Comparison of ENCODE assay signal across 10 mouse cellular contexts in genomic region chr3:98061661-98062330, GRCm38 (mm10). TPM values are rescaled to one million over a fixed set of nuclear protein-coding genes. Genes with fewer than 3 reads are reported as not detected.
A peak's percentile ranks its signal among the peaks of the same experiment; 100 is the strongest.
DNase-seq lines count a peak whose midpoint lies in the region; ATAC-seq lines count a peak whose summit lies in the region.
"Had no signal": no experiment of that assay in that cellular context is flagged by ENCODE, and none has a peak within 500 bp of the region (broad histone marks: within the 10 kb centered on the region; RNA-seq: fewer than 3 reads in every experiment).

No protein-coding gene starts in this region.

- peak overlapping the region; percentile 22; the same call in 1 of the 2 replicates for H3K9ac ChIP-seq in heart, embryonic 14.5 days (ENCODE audit: low read length)
- H3K9ac ChIP-seq in liver, embryonic 12.5 days = no peak overlapping the region

- 23% methylated on average over 13 of the region's 13 CpGs for WGBS in heart, embryonic 14.5 days
- 52% methylated on average over 13 of the region's 13 CpGs for WGBS in forebrain, embryonic 10.5 days
- WGBS in liver, embryonic 12.5 days (ENCODE audit: insufficient replicate concordance) = 34% methylated on average over 13 of the region's 13 CpGs

- H3K9me3 ChIP-seq in heart, embryonic 14.5 days (ENCODE audit: control insufficient read depth, low read length) = no peaks in the 10 kb centered on the region
- H3K9me3 ChIP-seq in forebrain, embryonic 10.5 days = no peaks in the 10 kb centered on the region
- no peaks in the 10 kb centered on the region for H3K9me3 ChIP-seq in liver, embryonic 12.5 days (replicated peaks)

- H3K4me2 ChIP-seq in heart, embryonic 14.5 days (ENCODE audit: low read length) = 0 out of 2 replicates have a peak overlapping the region, but pooled peaks have one; percentile 1
- H3K4me2 ChIP-seq in liver, embryonic 12.5 days = peak overlapping the region; percentile 24

- peaks cover 34 to 54% of the 10 kb centered on the region in 2 experiments for H3K4me1 ChIP-seq in heart, embryonic 14.5 days (ENCODE audit: control insufficient read depth in 2 of 2, insufficient read depth in 2 of 2, low read length in 2 of 2)
- H3K4me1 ChIP-seq in forebrain, embryonic 10.5 days = peaks cover 76% of the 10 kb centered on the region
- H3K4me1 ChIP-seq in liver, embryonic 12.5 days = peaks cover 86% of the 10 kb centered on the region

- H3K27ac ChIP-seq in heart, embryonic 14.5 days (replicated peaks in 1 of 2; ENCODE audit: control insufficient read depth in 1 of 2, insufficient read depth in 1 of 2, low read depth in 2 of 2, low read length in 2 of 2) = peak overlapping the region; percentile 90 to 94
- peak overlapping the region; percentile 88 for H3K27ac ChIP-seq in forebrain, embryonic 10.5 days
- peak overlapping the region; percentile 73 for H3K27ac ChIP-seq in liver, embryonic 12.5 days

- H3K36me3 ChIP-seq in heart, embryonic 14.5 days (ENCODE audit: control insufficient read depth, insufficient read depth, low read length) = no peaks in the 10 kb centered on the region
- H3K36me3 ChIP-seq in forebrain, embryonic 10.5 days (replicated peaks) = peaks cover 14% of the 10 kb centered on the region; the same call in 1 of the 2 replicates
- H3K36me3 ChIP-seq in liver, embryonic 12.5 days = no peaks in the 10 kb centered on the region

- no peak for DNase-seq in heart, adult 9 months (ENCODE audit: low spot score in 2 of 2)
- DNase-seq in MEL-GATA-1-ER (ENCODE audit: extremely low read depth, low read depth) = peak; percentile 70
- no peak for DNase-seq in forebrain, embryonic 10.5 days (ENCODE audit: extremely low spot score, low spot score)
- no peak for DNase-seq in frontal cortex, postnatal 36 days (ENCODE audit: low spot score in 2 of 2)
- no peak for DNase-seq in embryo, embryonic 11 days
- DNase-seq in lung, adult 18-20 months = no peak

- H3K27me3 ChIP-seq in heart, embryonic 14.5 days (ENCODE audit: control insufficient read depth, insufficient read depth, low read length) = no peaks in the 10 kb centered on the region
- no peaks in the 10 kb centered on the region for H3K27me3 ChIP-seq in forebrain, embryonic 10.5 days (ENCODE audit: poor library complexity, severe bottlenecking)
- no peaks in the 10 kb centered on the region for H3K27me3 ChIP-seq in liver, embryonic 12.5 days (replicated peaks)
- H3K27me3 ChIP-seq: CH12.LX had no signal

- no peak for ATAC-seq in heart, embryonic 14.5 days (ENCODE audit: insufficient number of reproducible peaks, insufficient read depth, low FRiP score, low read depth)
- peak; percentile 81 for ATAC-seq in liver, embryonic 12.5 days
- ATAC-seq: lung, postnatal 0 days had no signal

- H3K4me3 ChIP-seq in heart, embryonic 14.5 days (ENCODE audit: control insufficient read depth in 1 of 2, insufficient read depth in 1 of 2, low read depth in 1 of 2, low read length in 2 of 2) = no peak overlapping the region
- no peak overlapping the region for H3K4me3 ChIP-seq in forebrain, embryonic 10.5 days
- no peak overlapping the region for H3K4me3 ChIP-seq in liver, embryonic 12.5 days

RNA-seq across cellular contexts. Expression of gene Notch2, which starts 48.5 kb away (rescaled TPM):
- polyA plus RNA-seq in heart, embryonic 14.5 days (2014; fragmentation: Nextera tagmentation; extraction: Ambion mirVana) = 12.2 and 14.5 TPM in 2 replicates
- polyA plus RNA-seq in forebrain, embryonic 10.5 days (2016; fragmentation: Nextera tagmentation; extraction: Ambion mirVana) = 19.1 and 21.2 TPM in 2 replicates
- 8.7 and 10.1 TPM in 2 replicates for polyA plus RNA-seq in liver, embryonic 12.5 days (2016; fragmentation: Nextera tagmentation; extraction: Ambion mirVana)
